Mouse (Mus musculus) CH12.LX (cell line): ENCODE data around the gene Miga2. TPM values are rescaled to one million over a fixed set of nuclear protein-coding genes. Genes with fewer than 3 reads are reported as not detected.

Experiments used
- DNase-seq: peaks from one replicate; pipeline ENCODE4 v3.0.0-alpha.2; 2013; ENCODE audit errors: extremely low read depth
- H3K27ac ChIP-seq: 2 replicates; pipeline ENCODE4 v1.5.1; 2012; ENCODE audit warnings: low read depth, mild to moderate bottlenecking, control low read depth, moderate library complexity; ENCODE audit not compliant: insufficient read depth
- H3K27me3 ChIP-seq: replicated peaks from 2 replicates; pipeline ENCODE3; 2012; ENCODE audit warnings: inconsistent platforms
- H3K36me3 ChIP-seq, 2 experiments: replicated peaks in 1 of 2; 2 replicates each; pipeline versions ENCODE3 to v1.6.1; 2012; ENCODE audit warnings: inconsistent platforms in 1 of 2, low read length in 1 of 2, mild to moderate bottlenecking in 1 of 2, mixed read lengths in 1 of 2, moderate library complexity in 1 of 2; ENCODE audit not compliant: control insufficient read depth in 1 of 2, insufficient read depth in 1 of 2
- H3K4me1 ChIP-seq, 2 experiments: 2 replicates each; pipeline ENCODE4 v1.6.1; 2012; ENCODE audit warnings: inconsistent platforms in 1 of 2, moderate library complexity in 1 of 2; ENCODE audit not compliant: insufficient read depth in 2 of 2, control insufficient read depth in 1 of 2
- H3K4me2 ChIP-seq: 2 replicates; pipeline ENCODE4 v1.6.1; 2012; ENCODE audit warnings: low read depth, mild to moderate bottlenecking, control low read depth; ENCODE audit not compliant: poor library complexity, insufficient read depth, severe bottlenecking
- H3K4me3 ChIP-seq, 3 experiments: fragments of 150-350 bp in 1 of 3; sonication (generic) in 1 of 3; replicated peaks in 1 of 3; 2 replicates each; pipeline versions ENCODE3 to v1.5.1; 2011 to 2012; ENCODE audit warnings: low read depth in 2 of 3, low read length in 2 of 3, mild to moderate bottlenecking in 2 of 3, moderate library complexity in 2 of 3, control low read depth in 1 of 3, improper control_type of control experiment in 1 of 3, inconsistent platforms in 1 of 3, mixed read lengths in 1 of 3; ENCODE audit not compliant: poor library complexity in 1 of 3
- H3K79me2 ChIP-seq: replicated peaks from 2 replicates; pipeline ENCODE4 v1.6.1; 2012; ENCODE audit warnings: mild to moderate bottlenecking, moderate library complexity; ENCODE audit not compliant: control insufficient read depth, poor library complexity, insufficient read depth, severe bottlenecking; ENCODE audit errors: extremely low read depth
- H3K9ac ChIP-seq: 2 replicates; pipeline ENCODE4 v1.6.1; 2012; ENCODE audit warnings: low read depth, mild to moderate bottlenecking, control low read depth, moderate library complexity; ENCODE audit not compliant: insufficient read depth
- H3K9me3 ChIP-seq: replicated peaks from 2 replicates; pipeline ENCODE3; 2012; ENCODE audit warnings: low read length, inconsistent platforms, mixed read lengths
- CHD1 ChIP-seq: IDR thresholded peaks from 2 replicates; pipeline ENCODE4 v1.6.1; 2012; ENCODE audit warnings: low read depth, low read length, improper control_type of control experiment, inconsistent platforms
- CHD2 ChIP-seq: IDR thresholded peaks from 2 replicates; pipeline ENCODE4 v1.6.1; 2011; ENCODE audit warnings: low read length, improper control_type of control experiment
- CTCF ChIP-seq, 2 experiments: IDR thresholded peaks in 1 of 2; conservative IDR thresholded peaks in 1 of 2; 2 replicates each; pipeline ENCODE4 v1.5.1; 2011 to 2012; ENCODE audit warnings: low read depth in 2 of 2, low read length in 2 of 2, improper control_type of control experiment in 1 of 2, inconsistent platforms in 1 of 2, mild to moderate bottlenecking in 1 of 2, moderate library complexity in 1 of 2
- E2F4 ChIP-seq: IDR thresholded peaks from 2 replicates; pipeline ENCODE4 v1.6.1; 2011; ENCODE audit warnings: low read depth, low read length, improper control_type of control experiment; ENCODE audit not compliant: insufficient replicate concordance
- ETS1 ChIP-seq: conservative IDR thresholded peaks from 2 replicates; pipeline ENCODE4 v1.6.1; 2012; ENCODE audit warnings: low read depth, mild to moderate bottlenecking, inconsistent platforms, low read length, improper control_type of control experiment, moderate library complexity
- HCFC1 ChIP-seq: IDR thresholded peaks from 2 replicates; pipeline ENCODE4 v1.6.1; 2012; ENCODE audit warnings: low read depth, mild to moderate bottlenecking, inconsistent platforms, low read length, improper control_type of control experiment
- JUN ChIP-seq: IDR thresholded peaks from 2 replicates; pipeline ENCODE4 v1.6.1; 2011; ENCODE audit warnings: low read depth, mild to moderate bottlenecking, low read length, improper control_type of control experiment, moderate library complexity; ENCODE audit not compliant: insufficient read depth
- JUND ChIP-seq: conservative IDR thresholded peaks from 2 replicates; pipeline ENCODE4 v1.6.1; 2011; ENCODE audit warnings: low read depth, low read length, improper control_type of control experiment
- NELFE ChIP-seq: IDR thresholded peaks from 2 replicates; pipeline ENCODE4 v1.6.1; 2011; ENCODE audit warnings: low read depth, low read length, improper control_type of control experiment
- NRF1 ChIP-seq: IDR thresholded peaks from 2 replicates; pipeline ENCODE4 v1.6.1; 2014; ENCODE audit warnings: low read depth, mild to moderate bottlenecking, inconsistent platforms, low read length, improper control_type of control experiment, moderate library complexity
- POLR2A ChIP-seq: IDR thresholded peaks from 2 replicates; pipeline ENCODE4 v1.6.1; 2011; ENCODE audit warnings: low read depth, mild to moderate bottlenecking, improper control_type of control experiment, low read length
- SIN3A ChIP-seq: IDR thresholded peaks from 2 replicates; pipeline ENCODE4 v1.6.1; 2012; ENCODE audit warnings: low read length, improper control_type of control experiment, inconsistent platforms
- TCF12 ChIP-seq: IDR thresholded peaks from 2 replicates; pipeline ENCODE4 v1.6.1; 2014; ENCODE audit warnings: low read depth, mild to moderate bottlenecking, inconsistent platforms, low read length, improper control_type of control experiment
- UBTF ChIP-seq: IDR thresholded peaks from 2 replicates; pipeline ENCODE4 v1.6.1; 2012; ENCODE audit warnings: low read depth, mild to moderate bottlenecking, inconsistent platforms, low read length, improper control_type of control experiment, moderate library complexity
- USF1 ChIP-seq: IDR thresholded peaks from 2 replicates; pipeline ENCODE4 v1.6.1; 2014; ENCODE audit warnings: low read depth, mild to moderate bottlenecking, inconsistent platforms, low read length, improper control_type of control experiment
- ZC3H11A ChIP-seq: IDR thresholded peaks from 2 replicates; pipeline ENCODE4 v1.6.1; 2012; ENCODE audit warnings: low read depth, mild to moderate bottlenecking, inconsistent platforms, low read length, improper control_type of control experiment
- ZMIZ1 ChIP-seq: IDR thresholded peaks from 2 replicates; pipeline ENCODE4 v1.6.1; 2012; ENCODE audit warnings: low read depth, mild to moderate bottlenecking, inconsistent platforms, low read length, improper control_type of control experiment
- dilution Hi-C: fragments of 300-500 bp; cut with MboI; formaldehyde crosslinking; loops from 2 replicates; pipeline ENCODE4 v1.14.3; 2020; ENCODE audit warnings: low sequenced_read_pairs; ENCODE audit not compliant: extremely low pct_unique_long_range_greater_than_20kb, extremely low pct_ligation_motif_present
- in situ Hi-C: fragments of 300-500 bp; cut with MboI; formaldehyde crosslinking; loops from 3 replicates; pipeline ENCODE4 v1.14.3; 2019; ENCODE audit warnings: low sequenced_read_pairs, low pct_ligation_motif_present, low pct_unique_long_range_greater_than_20kb, mixed read lengths
- polyA plus RNA-seq: library from polyadenylated mRNA; unstranded; fragments of >175 nt; gene quantifications from 2 replicates; pipeline ENCODE4 v1.2.1, GENCODE M21; 2012; ENCODE audit warnings: low read depth; ENCODE audit not compliant: insufficient read length
- total RNA-seq, 2 experiments: library from RNA; depleted of rRNA; stranded (reverse); fragments of 300-350 nt in 1 of 2; fragments of >200 nt in 1 of 2; gene quantifications; 2 replicates each; pipeline ENCODE4 v1.2.3; 2012 to 2014

Miga2 gene
- total and polyA plus RNA-seq, 3 experiments: 9.2 to 11.2 (median 9.4) TPM

- no peak overlapping the region for H3K27ac ChIP-seq
- dilution Hi-C loops (no loop called here), in situ Hi-C loops (no loop called here)
- H3K36me3 ChIP-seq: peaks cover 9 to 41% of the 10 kb centered on the region in 2 experiments
- H3K79me2 ChIP-seq: no peaks in the 10 kb centered on the region
- DNase-seq: peak; percentile 13
- H3K27me3 ChIP-seq: no peaks in the 10 kb centered on the region
- H3K9ac ChIP-seq: peak overlapping the region; percentile 38; the same call in 1 of the 2 replicates
- peak overlapping the region; percentile 46 for H3K4me2 ChIP-seq
- H3K4me1 ChIP-seq: peaks cover 10 to 21% of the 10 kb centered on the region in 2 experiments
- H3K9me3 ChIP-seq: peaks cover 5% of the 10 kb centered on the region
- no peak for TF ChIP-seq UBTF
- TF ChIP-seq ZMIZ1: no peak
- TF ChIP-seq HCFC1: no peak
- no peak for TF ChIP-seq JUN
- no peak for TF ChIP-seq USF1
- no peak for TF ChIP-seq E2F4
- TF ChIP-seq CHD2: no peak
- no peak for TF ChIP-seq NELFE
- TF ChIP-seq POLR2A: no peak
- no peak for TF ChIP-seq CHD1
- TF ChIP-seq ZC3H11A: no peak
- peak overlapping the region; percentile 70 to 92 (median 85) for H3K4me3 ChIP-seq
Measured at GRCm38 (mm10) chr2:30357552-30358510, 6.2 kb upstream of the Miga2 start.

- Histone ChIP-seq H3K9ac (peak within 1 kb of the TSS; percentile 38), H3K27ac (no peak within 1 kb of the TSS), H3K9me3 (peaks cover 6% of the 10 kb centered on the region), H3K4me3 (peak within 1 kb of the TSS; percentile 70 to 92 (median 85)), H3K4me1 (peaks cover 10 to 21% of the 10 kb centered on the region in 2 experiments), H3K27me3 (no peaks in the 10 kb centered on the region), H3K79me2 (no peaks in the 10 kb centered on the region), H3K4me2 (peak within 1 kb of the TSS; percentile 46)
- dilution Hi-C loops: no loop called here
- DNase-seq: peak; percentile 71
- TF ChIP-seq JUND (no peak), SIN3A (peak; percentile 25; the same call in 1 of the 2 replicates), NELFE (peak; percentile 51; the same call in 1 of the 2 replicates), CTCF (conservative IDR thresholded peaks at IDR 0.05 in 1 of 2, IDR thresholded peaks at IDR 0.05 in 1 of 2; ENCODE audit: low read depth in 2 of 2, low read length in 2 of 2) (peak in 1 of 2 experiments; percentile 52; a peak in 2 of 4 replicates), POLR2A (peak; percentile 62; the same call in 1 of the 2 replicates), NRF1 (peak; percentile 78), USF1 (no peak), JUN (no peak), TCF12 (no peak), ETS1 (no peak)
- TF ChIP-seq, all 38 proteins: peak for 5
- in situ Hi-C loops: no loop called here
- peaks cover 5 to 32% of the 10 kb centered on the region in 2 experiments for H3K36me3 ChIP-seq
Measured at GRCm38 (mm10) chr2:30358533-30359531, 5.2 kb upstream of the Miga2 start, which contains the start of gene Sh3glb2. Gene Sh3glb2, minus strand, starts transcription at chr2:30359337.
